Mouse (Mus musculus) left cerebral cortex, postnatal 14 days (tissue): ENCODE data around the gene Rabl2. TPM values are rescaled to one million over a fixed set of nuclear protein-coding genes. Genes with fewer than 3 reads are reported as not detected.

Source experiments
- DNase-seq, 2 experiments: peaks; one replicate each; pipeline ENCODE4 v3.0.0; 2021 to 2022; ENCODE audit warnings: low spot score in 2 of 2, mixed read lengths in 1 of 2
- intact Hi-C: fragments of 180-260 bp; cut with DNase I; formaldehyde crosslinking; loops from one replicate; pipeline ENCODE4 v1.15.1; 2025
- long read RNA-seq, 2 experiments: library from polyadenylated mRNA; stranded (forward); transcript quantifications; one replicate each; pipeline ENCODE4 v2.0.0; 2021
- total RNA-seq, 2 experiments: library from RNA; stranded (reverse); gene quantifications; 2 replicates each; pipeline ENCODE4 v1.2.3; 2021

Rabl2 gene
- total RNA-seq, result 10 to 100 TPM; 33.4 to 38.3 TPM
- long read RNA-seq, experiment 1, transcript Rabl2-201 (9 exons, 1,640 nt), result major isoform, 9 of 15 reads
- long read RNA-seq, experiment 1, partial matches to known transcripts, result 1 of 15 reads
- long read RNA-seq, experiment 1, other reads (novel, unspliced or antisense), result 4 of 15 reads
- long read RNA-seq, experiment 2, transcript Rabl2-201 (9 exons, 1,640 nt), result major isoform, 10 of 28 reads
- long read RNA-seq, experiment 2, partial matches to known transcripts, result 2 of 28 reads
- long read RNA-seq, experiment 2, other reads (novel, unspliced or antisense), result 15 of 28 reads

- DNase-seq, result peak; percentile 87 to 88
- intact Hi-C loops, result no loop called here
These were observed at the start of gene Rabl2 for GRCm38 (mm10) chr15:89591723-89592455. Gene Rabl2, minus strand, starts transcription at chr15:89591923.

DNA sequence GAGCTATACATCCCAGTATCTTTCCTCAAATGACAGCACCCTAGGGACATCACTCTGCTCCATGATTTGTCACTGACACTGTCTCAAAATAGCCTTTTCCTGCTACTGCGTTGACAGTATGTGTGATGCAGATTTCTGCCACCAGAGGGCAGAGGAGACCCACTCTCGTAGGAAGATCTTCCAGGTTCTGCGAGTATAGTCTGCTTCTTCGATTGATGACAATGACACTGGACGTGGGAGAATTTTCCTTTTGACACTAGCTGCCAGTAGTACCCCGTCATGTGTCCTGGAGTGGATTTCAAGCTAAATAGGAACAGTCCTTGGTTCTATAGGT, 31.9 kb upstream of the Rabl2 start:
- intact Hi-C loops, result loop anchor here (5.0 to 10.0 kb wide), 4 partner anchors 111 to 589 kb away; no protein-coding TSS in a partner anchor
- DNase-seq, result peak; percentile 82 to 86

DNA sequence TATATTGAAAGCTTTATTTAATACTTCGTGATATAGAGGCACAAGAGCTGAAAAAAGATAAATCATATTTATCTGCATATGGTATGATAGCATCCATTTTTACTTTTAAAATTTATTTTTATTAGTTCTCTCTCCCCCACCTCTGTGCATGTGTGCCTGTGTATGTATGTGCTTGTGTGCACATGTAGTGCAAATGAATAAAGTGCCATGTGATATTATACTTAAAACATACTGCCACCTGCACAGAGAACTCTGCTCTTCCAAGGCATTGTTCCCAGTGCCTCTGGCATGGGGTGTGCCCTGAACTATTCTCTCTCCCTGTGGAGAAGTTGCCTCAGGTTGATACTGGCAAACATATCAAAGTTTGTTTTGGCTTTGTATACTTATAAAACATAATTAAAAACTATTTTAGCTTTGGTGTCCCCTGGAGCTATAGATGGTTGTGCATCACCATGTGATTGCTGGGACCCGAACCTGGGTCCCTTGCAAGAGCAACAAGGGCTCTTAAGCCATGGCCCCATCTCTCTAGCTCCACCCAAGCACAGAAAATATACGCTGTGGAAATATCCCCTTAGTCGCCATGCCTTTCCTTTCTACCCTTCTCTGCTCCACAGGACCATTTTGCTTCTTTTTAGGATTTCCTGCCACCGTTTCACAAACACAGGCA, 31.4 kb upstream of the Rabl2 start:
- intact Hi-C loops, result loop anchor here (5.0 to 10.0 kb wide), 4 partner anchors 112 to 589 kb away; no protein-coding TSS in a partner anchor
- no peak for DNase-seq

DNA sequence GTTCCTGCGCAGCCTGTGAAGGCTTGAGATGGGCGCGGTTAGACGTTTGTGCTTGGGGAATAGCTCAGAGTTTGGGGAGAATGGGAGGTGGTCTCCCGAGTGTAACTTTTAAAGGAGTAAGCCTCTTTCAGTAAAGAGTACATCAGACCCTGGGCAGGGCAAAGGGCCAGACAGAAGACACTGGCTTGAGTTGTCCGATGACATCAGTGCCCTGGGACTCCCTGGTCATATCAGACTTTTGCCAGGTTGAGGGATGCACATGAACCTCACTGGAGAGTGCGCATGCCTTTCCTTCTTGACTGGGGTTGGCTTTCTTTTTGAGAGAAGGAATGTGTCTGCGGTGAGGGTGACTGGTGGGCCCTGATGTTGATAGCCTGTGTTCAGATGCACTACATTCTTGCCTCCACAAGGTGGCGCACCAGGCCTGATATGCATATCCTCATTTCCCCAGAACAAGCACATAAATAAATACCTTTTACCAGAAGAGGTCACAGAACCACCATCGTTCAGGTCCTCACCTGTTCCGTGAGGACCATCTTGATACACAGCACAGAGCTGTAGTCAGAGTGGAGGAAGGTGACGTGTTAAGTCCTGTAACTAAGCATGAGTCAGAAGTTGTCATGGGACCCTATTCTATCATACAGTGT, 30.7 kb upstream of the Rabl2 start:
- intact Hi-C loops, result loop anchor here (5.0 to 10.0 kb wide), 4 partner anchors 112 to 590 kb away; no protein-coding TSS in a partner anchor
- DNase-seq, result peak; percentile 48 to 55

DNA sequence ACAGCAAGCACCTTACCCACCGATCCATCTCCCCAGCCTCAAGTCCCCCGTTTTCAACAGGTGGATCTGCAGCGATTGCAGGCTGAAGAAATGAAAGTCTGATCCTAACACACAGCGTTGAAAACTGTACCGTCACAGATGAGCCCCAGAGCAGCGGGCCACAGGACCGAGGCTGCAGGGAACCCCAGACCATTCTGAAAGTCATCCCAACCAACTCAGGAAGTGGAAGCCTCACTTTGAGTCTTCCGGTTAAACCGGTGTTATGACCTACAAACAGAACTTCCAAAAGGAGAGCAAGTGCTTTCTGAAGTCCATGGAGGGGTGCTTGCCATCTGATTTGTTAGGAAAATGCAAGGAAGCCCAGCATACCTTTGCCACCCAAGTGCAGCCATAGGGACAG, 16.2 kb upstream of the Rabl2 start:
- no peak for DNase-seq
- intact Hi-C loops, result no loop called here

DNA sequence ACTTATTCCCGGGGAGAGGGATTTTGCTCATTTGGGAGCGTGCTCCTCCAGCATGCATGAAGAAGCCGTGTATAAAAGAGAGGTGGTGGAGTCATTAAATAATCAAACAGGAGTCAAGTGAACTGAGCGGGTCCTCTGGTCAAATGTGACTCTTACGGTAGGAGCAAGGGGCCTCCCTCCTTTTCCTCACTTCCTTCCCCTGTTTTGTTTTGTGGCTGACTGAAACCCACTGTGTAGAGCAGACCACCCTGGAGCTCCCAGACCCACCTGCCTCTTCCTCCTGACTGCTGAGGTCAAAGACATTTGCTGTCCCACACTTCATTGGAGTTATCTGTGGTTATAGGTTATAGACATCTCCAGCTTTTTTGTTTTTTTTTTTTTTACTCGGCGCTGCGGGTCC, 15.8 kb upstream of the Rabl2 start:
- no peak for DNase-seq
- intact Hi-C loops, result no loop called here

DNA sequence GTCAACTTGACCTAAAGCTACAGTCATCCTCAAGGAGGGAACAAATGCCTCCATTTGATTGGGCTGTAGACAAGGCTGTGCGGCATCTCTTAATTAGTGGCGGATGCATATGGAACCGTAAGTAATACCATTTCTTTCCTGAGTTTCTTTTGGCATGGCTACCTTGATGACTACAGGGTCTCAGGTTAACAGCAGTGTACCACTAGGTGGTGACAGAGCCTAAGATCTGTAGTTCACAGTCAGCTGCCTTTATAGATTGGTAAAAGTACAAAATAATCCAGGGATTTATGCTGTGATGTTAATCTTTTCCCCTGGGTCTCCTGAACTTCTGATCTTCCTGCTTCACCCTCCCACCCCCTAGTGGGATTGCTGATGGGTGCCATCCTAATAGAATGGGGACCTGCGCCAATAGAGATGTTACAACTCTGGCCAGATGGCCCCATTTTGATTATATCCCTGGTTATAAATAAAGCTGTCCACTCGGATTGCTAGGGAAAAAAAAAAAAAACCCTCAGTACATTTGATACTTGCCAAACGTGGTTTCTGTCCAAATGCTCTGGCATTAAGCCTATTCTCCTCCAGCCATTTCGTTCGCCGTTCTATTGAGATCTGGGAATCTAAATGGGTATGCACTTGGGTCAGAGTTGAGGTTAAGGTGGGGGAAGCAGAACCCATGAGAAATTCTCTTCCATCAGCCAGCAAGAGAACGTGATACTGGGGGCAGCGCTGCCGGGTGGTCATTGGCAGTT, 14.3 kb upstream of the Rabl2 start:
- intact Hi-C loops, result no loop called here
- no peak for DNase-seq

- no peak for DNase-seq
- intact Hi-C loops, result no loop called here
These were observed 825 bp upstream of the Rabl2 start for GRCm38 (mm10) chr15:89592548-89592947.

GRCm38 (mm10) chr15:89591317-89591716, 406 bp downstream of the Rabl2 start:
- no peak for DNase-seq
- intact Hi-C loops, result no loop called here

- intact Hi-C loops, result no loop called here
- no peak for DNase-seq
These were observed 2.6 kb downstream of the Rabl2 start for GRCm38 (mm10) chr15:89589146-89589545.

- intact Hi-C loops, result no loop called here
These were observed 6.1 kb downstream of the Rabl2 start for GRCm38 (mm10) chr15:89585631-89586030.

DNA sequence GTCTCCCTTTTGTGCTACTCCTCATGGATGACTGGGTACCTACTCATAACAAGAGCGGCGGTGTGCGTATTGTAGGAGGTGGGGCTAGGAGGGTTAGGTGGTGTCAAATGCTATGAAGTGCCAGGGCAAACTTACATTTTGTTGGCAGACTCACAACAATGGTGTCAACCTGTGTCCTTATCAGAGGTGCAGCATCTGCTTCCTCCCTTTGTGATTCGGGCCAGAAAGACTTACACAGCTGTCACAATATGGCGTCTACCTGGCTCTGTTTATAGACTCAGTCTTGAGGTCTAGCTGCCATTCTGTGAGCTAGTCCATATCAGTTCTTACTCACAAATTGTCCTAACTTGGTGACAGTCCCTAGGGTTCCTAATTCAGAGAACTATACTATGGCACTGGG, 6.6 kb downstream of the Rabl2 start:
- no peak for DNase-seq
- intact Hi-C loops, result no loop called here

More at GRCm38 (mm10) chr15:89585631-89586030, 6.1 kb downstream of the Rabl2 start:
- DNase-seq, result no peak

DNA sequence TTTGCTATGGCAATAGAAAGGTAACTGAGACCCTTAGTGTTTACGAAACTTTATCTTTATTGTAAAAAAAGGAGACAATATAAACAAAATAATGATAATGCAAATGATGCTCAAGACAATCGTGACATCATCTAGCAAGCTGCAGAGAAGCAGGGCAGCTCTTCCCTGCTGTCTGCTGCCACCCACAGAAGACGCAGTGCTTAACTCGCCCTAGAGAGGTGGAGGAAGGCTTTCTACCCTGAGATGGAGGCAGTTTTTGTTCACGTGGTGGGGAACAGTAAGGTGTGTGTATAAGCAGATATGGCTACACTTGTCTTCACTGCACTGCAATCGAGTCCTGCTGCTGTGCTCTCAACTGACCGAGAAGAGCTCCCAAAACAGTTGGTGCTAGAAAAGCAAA, 9.2 kb downstream of the Rabl2 start:
- intact Hi-C loops, result no loop called here
- DNase-seq, result no peak

DNA sequence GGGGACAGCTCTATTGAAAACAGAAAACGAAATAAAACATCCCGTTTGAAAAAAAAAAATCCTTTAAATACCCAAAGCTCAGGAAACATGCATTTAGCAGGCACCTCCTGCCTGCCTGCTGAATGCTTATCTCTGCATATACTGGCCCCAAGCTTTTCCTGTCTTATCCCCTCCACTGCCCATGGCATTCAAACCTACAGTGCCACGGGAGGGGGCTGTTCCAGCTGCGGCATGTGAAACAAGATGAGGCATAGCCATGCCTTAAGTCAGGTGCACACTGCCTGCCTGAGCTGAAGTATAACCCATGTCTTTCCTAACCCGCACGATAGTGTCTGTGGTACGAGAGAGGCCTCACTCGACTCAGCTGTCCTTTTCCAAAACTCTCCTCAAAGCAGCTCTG, 19.6 kb downstream of the Rabl2 start:
- no peak for DNase-seq
- intact Hi-C loops, result no loop called here

- DNase-seq, result no peak
- intact Hi-C loops, result no loop called here
These were observed 23.6 kb downstream of the Rabl2 start, which contains the start of gene Acr for GRCm38 (mm10) chr15:89568114-89568513. Gene Acr, plus strand, starts transcription at chr15:89568326.

DNA sequence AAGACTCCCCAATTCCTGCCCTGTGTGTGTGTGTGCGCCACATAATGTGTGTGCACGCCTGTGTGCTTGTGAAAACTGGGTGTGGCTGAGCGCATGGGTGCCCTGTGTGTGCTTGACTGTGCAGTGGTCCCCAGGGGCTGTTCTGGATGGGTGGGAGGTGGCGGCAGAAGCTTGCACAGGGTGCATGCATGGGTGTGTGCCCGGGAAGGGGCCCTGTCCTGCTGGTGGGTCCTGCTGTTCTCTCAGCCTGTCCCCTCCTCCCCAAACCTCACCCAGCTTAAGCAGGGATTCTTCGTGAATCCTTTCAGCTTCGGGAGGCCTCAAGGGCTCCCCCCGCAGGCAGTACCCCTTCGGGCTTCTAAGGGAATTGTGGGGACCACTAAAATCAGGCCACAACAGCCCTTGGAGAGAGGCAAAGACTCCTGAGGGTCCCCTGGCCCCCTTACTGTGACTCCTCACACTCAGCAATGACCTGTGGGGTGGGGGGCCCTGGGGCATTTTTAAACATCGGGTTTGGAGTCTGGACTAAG, 32.5 kb downstream of the Rabl2 start:
- intact Hi-C loops, result no loop called here
- no peak for DNase-seq

DNA sequence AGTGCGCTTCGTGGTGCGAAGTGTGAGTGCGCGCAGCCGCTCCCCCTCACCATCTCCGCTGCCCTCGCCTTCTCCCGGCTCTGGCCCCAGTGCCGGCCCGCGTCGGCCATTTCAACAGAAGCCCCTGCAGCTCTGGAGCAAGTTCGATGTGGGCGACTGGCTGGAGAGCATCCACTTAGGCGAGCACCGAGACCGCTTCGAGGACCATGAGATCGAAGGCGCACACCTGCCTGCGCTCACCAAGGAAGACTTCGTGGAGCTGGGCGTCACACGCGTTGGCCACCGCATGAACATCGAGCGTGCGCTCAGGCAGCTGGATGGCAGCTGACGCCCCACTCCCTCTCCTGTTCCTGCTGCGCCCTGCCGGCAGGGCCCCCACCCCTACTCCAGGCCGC, 33.7 kb downstream of the Rabl2 start:
- intact Hi-C loops, result no loop called here
- DNase-seq, result no peak

DNA sequence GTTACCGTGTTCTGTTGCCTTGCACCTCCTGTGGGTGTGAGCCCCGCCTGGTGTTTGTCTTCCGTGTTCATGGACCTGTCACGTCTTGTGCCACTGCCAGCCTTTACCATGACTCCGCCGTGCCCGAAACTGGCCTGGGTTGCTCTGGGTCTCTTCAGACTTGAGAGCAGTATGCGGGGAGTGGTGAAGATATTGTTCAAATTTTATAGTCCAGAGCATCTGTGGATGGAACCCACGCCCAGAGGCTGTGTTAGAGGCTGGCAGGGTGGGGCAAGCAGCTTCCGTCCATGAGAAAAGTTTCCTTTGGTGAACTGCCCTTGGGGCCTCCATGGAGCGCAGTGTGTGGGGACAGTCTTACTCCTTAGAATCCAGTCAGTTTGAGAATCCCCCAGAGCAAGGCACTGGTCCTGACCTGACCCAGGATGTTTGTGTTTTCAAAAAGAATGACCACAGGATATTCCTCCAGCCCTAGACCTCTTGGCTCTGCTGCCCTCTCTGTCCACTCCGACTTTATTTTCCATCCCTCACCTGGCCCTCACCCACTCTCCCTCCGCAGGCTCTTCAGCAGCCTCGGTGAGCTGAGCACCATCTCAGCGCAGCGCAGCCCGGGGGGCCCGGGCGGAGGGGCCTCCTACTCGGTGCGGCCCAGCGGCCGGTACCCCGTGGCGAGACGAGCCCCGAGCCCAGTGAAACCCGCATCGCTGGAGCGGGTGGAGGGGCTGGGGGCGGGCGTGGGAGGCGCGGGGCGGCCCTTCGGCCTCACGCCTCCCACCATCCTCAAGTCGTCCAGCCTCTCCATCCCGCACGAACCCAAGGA, 34.3 kb downstream of the Rabl2 start:
- DNase-seq, result no peak
- intact Hi-C loops, result no loop called here
